Mouse (Mus musculus) C2C12 (cell line): ENCODE results near the gene Stx19.

Source experiments
- CTCF ChIP-seq: IDR thresholded peaks from one replicate; pipeline ENCODE4 v1.5.1; 2011; ENCODE audit not compliant: control insufficient read depth, insufficient read depth, insufficient read length
- MAX ChIP-seq: IDR thresholded peaks from one replicate; pipeline ENCODE4 v1.6.1; 2011; ENCODE audit warnings: mild to moderate bottlenecking, control low read depth
- MYOD1 ChIP-seq: IDR thresholded peaks from one replicate; pipeline ENCODE4 v1.6.1; 2011; ENCODE audit warnings: low read depth; ENCODE audit not compliant: control insufficient read depth, insufficient read length
- USF1 ChIP-seq: IDR thresholded peaks from one replicate; pipeline ENCODE4 v1.6.1; 2011; ENCODE audit warnings: low read depth, mild to moderate bottlenecking, control low read depth, moderate library complexity

- no peak for TF ChIP-seq CTCF
- TF ChIP-seq MAX: no peak
- TF ChIP-seq MYOD1: no peak
- no peak for TF ChIP-seq USF1
Measured at GRCm38 (mm10) chr16:62804621-62805020, 9.9 kb upstream of the Stx19 start.
